Mouse (Mus musculus): Measurements from ENCODE around the gene Smg6.

DNA sequence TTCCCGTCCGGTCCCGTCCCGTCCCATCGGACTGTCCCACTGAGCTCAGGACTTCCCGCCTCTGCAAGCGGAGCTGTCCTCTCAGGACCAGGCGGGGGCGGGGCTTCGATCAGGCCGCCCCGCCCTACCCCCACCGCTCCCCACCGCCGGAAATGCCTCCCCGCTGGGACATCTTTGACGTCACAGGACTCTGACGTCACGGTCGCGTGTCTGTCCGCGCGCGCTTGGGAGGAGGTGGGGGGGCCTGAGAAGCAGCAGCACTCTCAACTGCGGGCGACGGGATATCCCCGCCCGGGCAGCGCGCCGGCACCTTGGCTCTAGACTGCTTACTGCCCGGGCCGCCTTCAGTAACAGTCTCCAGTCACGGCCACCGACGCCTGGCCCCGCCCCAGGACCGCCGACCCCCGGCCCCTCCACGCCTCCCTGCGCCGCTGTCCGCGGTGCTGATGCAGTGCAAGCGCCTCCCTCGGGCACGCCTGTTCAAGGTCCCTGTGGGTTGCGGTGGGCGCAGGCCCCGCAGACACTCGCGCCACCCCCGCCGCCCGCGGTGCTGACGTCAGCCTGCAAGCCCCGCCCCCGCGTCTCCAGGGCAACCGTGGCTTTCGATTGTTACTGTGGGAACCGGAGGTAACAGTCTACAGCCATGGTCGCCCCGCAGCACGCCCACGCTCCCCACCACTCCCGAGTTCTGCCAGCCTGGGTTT is 247.6 kb downstream of the Smg6 start:
- TF ChIP-seq POLR2A (IDR thresholded peaks at IDR 0.05; ENCODE audit: insufficient read depth, low read length), result no peak
- TF ChIP-seq CTCF (IDR thresholded peaks at IDR 0.05; ENCODE audit: low read depth, low read length), result no peak

Measured in ES-Bruce4 (cell line).